Mouse (Mus musculus): ENCODE measurements at regions not wholly inside any gene's neighbourhood (a gene's known extent, or its start where the extent isn't known, plus 50 kb on each side); places are given as distances from the start of the nearest gene placed in this dataset.

- Histone ChIP-seq H3K27ac (ENCODE audit: insufficient read depth, low read length) (no peak overlapping the region), H3K4me1 (ENCODE audit: control insufficient read depth, insufficient read depth, low read length) (no peaks in the 10 kb centered on the region), H3K36me3 (ENCODE audit: control insufficient read depth, insufficient read depth, low read length, poor library complexity, severe bottlenecking) (no peaks in the 10 kb centered on the region), H3K4me3 (ENCODE audit: low read depth, low read length) (no peak overlapping the region), H3K9ac (ENCODE audit: low read depth, poor library complexity, severe bottlenecking) (no peak overlapping the region), H3K9me3 (replicated peaks; ENCODE audit: control insufficient read depth, insufficient read depth, low read length, poor library complexity, severe bottlenecking) (no peaks in the 10 kb centered on the region), H3K27me3 (ENCODE audit: control insufficient read depth, insufficient read depth, low read length, poor library complexity, severe bottlenecking) (no peaks in the 10 kb centered on the region)
- TF ChIP-seq CTCF (IDR thresholded peaks at IDR 0.05; ENCODE audit: low read depth, low read length) (no peak), POLR2A (IDR thresholded peaks at IDR 0.05; ENCODE audit: insufficient read depth, low read length) (no peak), EP300 (IDR thresholded peaks at IDR 0.05; ENCODE audit: insufficient read depth, low read depth, low read length) (no peak)
Measured at GRCm38 (mm10) chr2:53682599-53682998, 402.8 kb downstream of the Rprm start.

- Histone ChIP-seq H3K36me3 (ENCODE audit: control insufficient read depth, insufficient read depth, low read length, poor library complexity, severe bottlenecking) (no peaks in the 10 kb centered on the region), H3K4me1 (ENCODE audit: control insufficient read depth, insufficient read depth, low read length) (no peaks in the 10 kb centered on the region), H3K9ac (ENCODE audit: low read depth, poor library complexity, severe bottlenecking) (no peak overlapping the region), H3K27me3 (ENCODE audit: control insufficient read depth, insufficient read depth, low read length, poor library complexity, severe bottlenecking) (no peaks in the 10 kb centered on the region), H3K9me3 (replicated peaks; ENCODE audit: control insufficient read depth, insufficient read depth, low read length, poor library complexity, severe bottlenecking) (no peaks in the 10 kb centered on the region), H3K4me3 (ENCODE audit: low read depth, low read length) (no peak overlapping the region), H3K27ac (ENCODE audit: insufficient read depth, low read length) (no peak overlapping the region)
- TF ChIP-seq CTCF (IDR thresholded peaks at IDR 0.05; ENCODE audit: low read depth, low read length), result no peak
- no peak for TF ChIP-seq EP300 (IDR thresholded peaks at IDR 0.05; ENCODE audit: insufficient read depth, low read depth, low read length)
- no peak for TF ChIP-seq POLR2A (IDR thresholded peaks at IDR 0.05; ENCODE audit: insufficient read depth, low read length)
Measured at GRCm38 (mm10) chr2:53687281-53687680, 398.1 kb downstream of the Rprm start.

GRCm38 (mm10) chr2:53689223-53689880, 396.0 kb downstream of the Rprm start:
- TF ChIP-seq POLR2A (IDR thresholded peaks at IDR 0.05; ENCODE audit: insufficient read depth, low read length) (no peak), EP300 (IDR thresholded peaks at IDR 0.05; ENCODE audit: insufficient read depth, low read depth, low read length) (no peak), CTCF (IDR thresholded peaks at IDR 0.05; ENCODE audit: low read depth, low read length) (no peak)
- Histone ChIP-seq H3K27me3 (ENCODE audit: control insufficient read depth, insufficient read depth, low read length, poor library complexity, severe bottlenecking) (no peaks in the 10 kb centered on the region), H3K9ac (ENCODE audit: low read depth, poor library complexity, severe bottlenecking) (no peak overlapping the region), H3K36me3 (ENCODE audit: control insufficient read depth, insufficient read depth, low read length, poor library complexity, severe bottlenecking) (no peaks in the 10 kb centered on the region), H3K4me3 (ENCODE audit: low read depth, low read length) (no peak overlapping the region), H3K27ac (ENCODE audit: insufficient read depth, low read length) (no peak overlapping the region), H3K4me1 (ENCODE audit: control insufficient read depth, insufficient read depth, low read length) (no peaks in the 10 kb centered on the region), H3K9me3 (replicated peaks; ENCODE audit: control insufficient read depth, insufficient read depth, low read length, poor library complexity, severe bottlenecking) (no peaks in the 10 kb centered on the region)

- H3K4me1 ChIP-seq (ENCODE audit: control insufficient read depth, insufficient read depth, low read length), result no peaks in the 10 kb centered on the region
- H3K9me3 ChIP-seq (replicated peaks; ENCODE audit: control insufficient read depth, insufficient read depth, low read length, poor library complexity, severe bottlenecking), result no peaks in the 10 kb centered on the region
- no peak overlapping the region for H3K27ac ChIP-seq (ENCODE audit: insufficient read depth, low read length)
- H3K9ac ChIP-seq (ENCODE audit: low read depth, poor library complexity, severe bottlenecking), result no peak overlapping the region
- no peak overlapping the region for H3K4me3 ChIP-seq (ENCODE audit: low read depth, low read length)
- no peaks in the 10 kb centered on the region for H3K27me3 ChIP-seq (ENCODE audit: control insufficient read depth, insufficient read depth, low read length, poor library complexity, severe bottlenecking)
- no peaks in the 10 kb centered on the region for H3K36me3 ChIP-seq (ENCODE audit: control insufficient read depth, insufficient read depth, low read length, poor library complexity, severe bottlenecking)
- TF ChIP-seq EP300 (IDR thresholded peaks at IDR 0.05; ENCODE audit: insufficient read depth, low read depth, low read length), result no peak
- no peak for TF ChIP-seq POLR2A (IDR thresholded peaks at IDR 0.05; ENCODE audit: insufficient read depth, low read length)
- TF ChIP-seq CTCF (IDR thresholded peaks at IDR 0.05; ENCODE audit: low read depth, low read length), result no peak
Measured at GRCm38 (mm10) chr2:53691580-53692118, 393.7 kb downstream of the Rprm start.

GRCm38 (mm10) chr2:53711213-53711612, 374.1 kb downstream of the Rprm start:
- Histone ChIP-seq H3K4me1 (ENCODE audit: control insufficient read depth, insufficient read depth, low read length) (no peaks in the 10 kb centered on the region), H3K9ac (ENCODE audit: low read depth, poor library complexity, severe bottlenecking) (no peak overlapping the region), H3K27me3 (ENCODE audit: control insufficient read depth, insufficient read depth, low read length, poor library complexity, severe bottlenecking) (no peaks in the 10 kb centered on the region), H3K9me3 (replicated peaks; ENCODE audit: control insufficient read depth, insufficient read depth, low read length, poor library complexity, severe bottlenecking) (peaks cover 2% of the 10 kb centered on the region), H3K36me3 (ENCODE audit: control insufficient read depth, insufficient read depth, low read length, poor library complexity, severe bottlenecking) (no peaks in the 10 kb centered on the region), H3K27ac (ENCODE audit: insufficient read depth, low read length) (no peak overlapping the region), H3K4me3 (ENCODE audit: low read depth, low read length) (no peak overlapping the region)
- TF ChIP-seq CTCF (IDR thresholded peaks at IDR 0.05; ENCODE audit: low read depth, low read length) (no peak), POLR2A (IDR thresholded peaks at IDR 0.05; ENCODE audit: insufficient read depth, low read length) (no peak), EP300 (IDR thresholded peaks at IDR 0.05; ENCODE audit: insufficient read depth, low read depth, low read length) (no peak)

GRCm38 (mm10) chr2:53713106-53713640, 372.2 kb downstream of the Rprm start:
- no peak overlapping the region for H3K9ac ChIP-seq (ENCODE audit: low read depth, poor library complexity, severe bottlenecking)
- H3K4me1 ChIP-seq (ENCODE audit: control insufficient read depth, insufficient read depth, low read length), result no peaks in the 10 kb centered on the region
- H3K4me3 ChIP-seq (ENCODE audit: low read depth, low read length), result no peak overlapping the region
- H3K36me3 ChIP-seq (ENCODE audit: control insufficient read depth, insufficient read depth, low read length, poor library complexity, severe bottlenecking), result no peaks in the 10 kb centered on the region
- no peak for TF ChIP-seq CTCF (IDR thresholded peaks at IDR 0.05; ENCODE audit: low read depth, low read length)
- TF ChIP-seq POLR2A (IDR thresholded peaks at IDR 0.05; ENCODE audit: insufficient read depth, low read length), result no peak
- TF ChIP-seq EP300 (IDR thresholded peaks at IDR 0.05; ENCODE audit: insufficient read depth, low read depth, low read length), result no peak
- peaks cover 2% of the 10 kb centered on the region for H3K9me3 ChIP-seq (replicated peaks; ENCODE audit: control insufficient read depth, insufficient read depth, low read length, poor library complexity, severe bottlenecking)
- H3K27ac ChIP-seq (ENCODE audit: insufficient read depth, low read length), result no peak overlapping the region
- H3K27me3 ChIP-seq (ENCODE audit: control insufficient read depth, insufficient read depth, low read length, poor library complexity, severe bottlenecking), result no peaks in the 10 kb centered on the region

All from ES-Bruce4 (cell line).